Mouse (Mus musculus) embryo, embryonic 10.5 days (tissue): ENCODE measurements at regions not wholly inside any gene's neighbourhood (a gene's known extent, or its start where the extent isn't known, plus 50 kb on each side); places are given as distances from the start of the nearest gene placed in this dataset.

Experiments
- DNase-seq: peaks from one replicate; pipeline ENCODE4 v3.0.0-alpha.2; 2015; ENCODE audit warnings: low spot score

DNA sequence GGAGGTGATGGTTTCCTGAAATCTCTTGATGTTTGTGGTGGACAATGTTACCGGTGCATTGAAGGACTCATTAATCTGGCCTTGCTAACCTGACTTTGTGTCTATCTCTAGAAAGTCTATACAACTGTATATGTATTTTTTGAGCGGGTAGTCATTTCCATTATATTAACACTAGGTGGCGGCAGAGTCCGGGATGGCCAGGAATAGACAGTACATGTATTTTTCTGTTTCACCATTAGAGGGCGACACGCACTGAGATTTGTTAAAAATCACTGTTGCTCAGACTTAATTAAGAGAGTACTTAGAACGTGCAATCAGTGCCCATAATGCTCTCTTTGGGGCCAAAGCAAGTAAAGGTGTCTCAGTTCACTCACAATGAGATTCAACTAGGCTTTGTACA, 146.1 kb upstream of the Il1rapl2 start:
- DNase-seq, result peak; percentile 9
